Mouse (Mus musculus) C2C12 (cell line): ENCODE data around the gene Usp12.

Source experiments
- CEBPB ChIP-seq: IDR thresholded peaks from one replicate; pipeline ENCODE4 v1.6.1; 2011; ENCODE audit warnings: low read depth, mild to moderate bottlenecking, control low read depth, moderate library complexity
- CTCF ChIP-seq: IDR thresholded peaks from one replicate; pipeline ENCODE4 v1.5.1; 2011; ENCODE audit not compliant: control insufficient read depth, insufficient read depth, insufficient read length
- FOSL1 ChIP-seq: IDR thresholded peaks from one replicate; pipeline ENCODE4 v1.8.0; 2011; ENCODE audit warnings: mild to moderate bottlenecking, low read length; ENCODE audit not compliant: poor library complexity, insufficient read depth, severe bottlenecking
- MAX ChIP-seq: IDR thresholded peaks from one replicate; pipeline ENCODE4 v1.6.1; 2011; ENCODE audit warnings: mild to moderate bottlenecking, control low read depth
- MYOD1 ChIP-seq: IDR thresholded peaks from one replicate; pipeline ENCODE4 v1.6.1; 2011; ENCODE audit warnings: low read depth; ENCODE audit not compliant: control insufficient read depth, insufficient read length
- MYOG ChIP-seq: IDR thresholded peaks from one replicate; pipeline ENCODE4 v1.6.1; 2011; ENCODE audit not compliant: control insufficient read depth, insufficient read length; ENCODE audit errors: extremely low read depth
- USF1 ChIP-seq: IDR thresholded peaks from one replicate; pipeline ENCODE4 v1.6.1; 2011; ENCODE audit warnings: low read depth, mild to moderate bottlenecking, control low read depth, moderate library complexity

DNA sequence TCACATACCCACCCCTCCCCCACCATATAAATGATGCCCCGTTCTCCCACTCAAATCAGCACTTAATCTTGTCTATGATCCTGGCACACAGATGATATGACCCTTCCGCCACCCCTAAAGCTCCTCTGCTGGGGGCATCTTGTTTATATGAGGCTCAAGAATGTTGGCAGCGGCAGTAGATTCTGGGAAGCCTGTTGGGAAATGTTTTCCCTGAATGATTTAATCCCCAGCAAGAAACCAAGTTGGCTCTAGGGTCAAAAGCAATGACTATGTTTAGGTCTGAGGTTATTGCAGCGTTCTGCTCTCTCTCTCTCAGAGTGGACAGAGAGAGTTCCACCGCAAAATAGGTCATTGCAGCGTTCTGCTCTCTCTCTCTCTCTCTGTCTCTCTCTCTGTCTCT lies 89.4 kb downstream of the Usp12 start:
- TF ChIP-seq CEBPB, result no peak
- no peak for TF ChIP-seq CTCF
- TF ChIP-seq MYOD1, result no peak
- no peak for TF ChIP-seq MYOG
- no peak for TF ChIP-seq USF1
- no peak for TF ChIP-seq FOSL1
- no peak for TF ChIP-seq MAX
